Mouse (Mus musculus) liver, postnatal 0 days (tissue): ENCODE results near the gene Nrxn2.

Source experiments
- CTCF ChIP-seq: sonication (generic); IDR thresholded peaks from 2 replicates; pipeline ENCODE4 v1.5.1; 2016; ENCODE audit warnings: antibody characterized with exemption, low read depth
- EP300 ChIP-seq: IDR thresholded peaks from 2 replicates; pipeline ENCODE4 v1.6.1; 2016; ENCODE audit warnings: antibody characterized with exemption, low read depth, mild to moderate bottlenecking

GRCm38 (mm10) chr19:6373539-6374400 lies 44.8 kb upstream of the Nrxn2 start:
- TF ChIP-seq EP300 (no peak), CTCF (peak; percentile 87)
